Mouse (Mus musculus) lung, postnatal 4 days (tissue): Measurements from ENCODE around the gene Prrg2.

Experiments
- DNase-seq, 2 experiments: peaks; one replicate each; pipeline ENCODE4 v3.0.0; 2021

Gene Prrg2

GRCm38 (mm10) chr7:45088597-45088996 is 26.1 kb upstream of the Prrg2 start:
- no peak for DNase-seq

GRCm38 (mm10) chr7:45086084-45086483 is 23.6 kb upstream of the Prrg2 start:
- DNase-seq: no peak

GRCm38 (mm10) chr7:45083300-45083890 is 20.9 kb upstream of the Prrg2 start:
- no peak for DNase-seq

GRCm38 (mm10) chr7:45082401-45083299 is 20.2 kb upstream of the Prrg2 start:
- peak; percentile 82 to 85 for DNase-seq

GRCm38 (mm10) chr7:45081016-45081415 is 18.5 kb upstream of the Prrg2 start:
- DNase-seq: no peak

- DNase-seq: peak; percentile 89 to 94
Measured at GRCm38 (mm10) chr7:45079856-45080255, 17.4 kb upstream of the Prrg2 start.

GRCm38 (mm10) chr7:45078513-45078912 is 16.0 kb upstream of the Prrg2 start:
- DNase-seq: peak; percentile 73 to 83

GRCm38 (mm10) chr7:45077829-45078228 is 15.4 kb upstream of the Prrg2 start:
- no peak for DNase-seq

- no peak for DNase-seq
Measured at GRCm38 (mm10) chr7:45077322-45077721, 14.8 kb upstream of the Prrg2 start.

- DNase-seq: no peak
Measured at GRCm38 (mm10) chr7:45076501-45076900, 14.0 kb upstream of the Prrg2 start.

- no peak for DNase-seq
Measured at GRCm38 (mm10) chr7:45075405-45075804, 12.9 kb upstream of the Prrg2 start.

GRCm38 (mm10) chr7:45073949-45074348 is 11.5 kb upstream of the Prrg2 start:
- no peak for DNase-seq

GRCm38 (mm10) chr7:45073171-45073707 is 10.8 kb upstream of the Prrg2 start:
- DNase-seq: no peak

- no peak for DNase-seq
Measured at GRCm38 (mm10) chr7:45072230-45072629, 9.8 kb upstream of the Prrg2 start.

GRCm38 (mm10) chr7:45069671-45070070 is 7.2 kb upstream of the Prrg2 start:
- no peak for DNase-seq

- peak; percentile 59 to 77 for DNase-seq
Measured at GRCm38 (mm10) chr7:45068000-45068318, 5.5 kb upstream of the Prrg2 start.

GRCm38 (mm10) chr7:45067190-45067999 is 4.9 kb upstream of the Prrg2 start:
- no peak for DNase-seq

- peak; percentile 65 to 76 for DNase-seq
Measured at GRCm38 (mm10) chr7:45061532-45062075, 873 bp downstream of the Prrg2 start.

GRCm38 (mm10) chr7:45060632-45061122 is 1.8 kb downstream of the Prrg2 start:
- DNase-seq: no peak

- DNase-seq: no peak
Measured at GRCm38 (mm10) chr7:45058607-45059571, 3.6 kb downstream of the Prrg2 start.

- DNase-seq: no peak
Measured at GRCm38 (mm10) chr7:45056972-45057348, 5.5 kb downstream of the Prrg2 start.
